Comparison of ENCODE assay signal across 8 mouse cellular contexts in genomic region chr6:91156062-91156461, GRCm38 (mm10). TPM values are rescaled to one million over a fixed set of nuclear protein-coding genes. Genes with fewer than 3 reads are reported as not detected.
DNase-seq lines count a peak whose midpoint lies in the region; ATAC-seq and TF ChIP-seq lines count a peak whose summit lies in the region.

No protein-coding gene starts in this region.

- no peaks in the 10 kb centered on the region for H3K9me3 ChIP-seq in lung, embryonic 16.5 days (ENCODE audit: control insufficient read depth, low read length)
- H3K9me3 ChIP-seq in limb, embryonic 14.5 days (ENCODE audit: control insufficient read depth, low read length), result no peaks in the 10 kb centered on the region

- H3K27me3 ChIP-seq in lung, embryonic 16.5 days (ENCODE audit: control insufficient read depth, insufficient read depth, low read depth, low read length), result no peaks in the 10 kb centered on the region
- H3K27me3 ChIP-seq in limb, embryonic 14.5 days (ENCODE audit: control insufficient read depth, insufficient read depth, low read length), result no peaks in the 10 kb centered on the region
- H3K27me3 ChIP-seq in small intestine, adult 2 months (ENCODE audit: control insufficient read depth, insufficient read depth, low read length), result no peaks in the 10 kb centered on the region

- H3K27ac ChIP-seq in lung, embryonic 16.5 days (ENCODE audit: low read length), result no peak overlapping the region
- peak overlapping the region; percentile 82; the same call in 1 of the 2 replicates for H3K27ac ChIP-seq in limb, embryonic 14.5 days (replicated peaks; ENCODE audit: low read depth, low read length)
- H3K27ac ChIP-seq in small intestine, adult 2 months (ENCODE audit: insufficient read depth, low read depth, low read length), result peak overlapping the region; percentile 91

- peak overlapping the region; percentile 60 for H3K4me3 ChIP-seq in lung, embryonic 16.5 days (ENCODE audit: low read length)
- H3K4me3 ChIP-seq in limb, embryonic 14.5 days (replicated peaks; ENCODE audit: low read length), result peak overlapping the region; percentile 64
- no peak overlapping the region for H3K4me3 ChIP-seq in small intestine, adult 2 months (ENCODE audit: low read depth, low read length)

- peaks cover 16% of the 10 kb centered on the region; the same call in 1 of the 2 replicates for H3K4me1 ChIP-seq in lung, embryonic 16.5 days (replicated peaks; ENCODE audit: control insufficient read depth, insufficient read depth, low read length)
- peaks cover 42% of the 10 kb centered on the region for H3K4me1 ChIP-seq in limb, embryonic 14.5 days (ENCODE audit: control insufficient read depth, insufficient read depth, low read length)
- peaks cover 36% of the 10 kb centered on the region for H3K4me1 ChIP-seq in small intestine, adult 2 months (ENCODE audit: control insufficient read depth, insufficient read depth, insufficient read length, low read length)

- no peak overlapping the region for H3K9ac ChIP-seq in lung, embryonic 16.5 days (ENCODE audit: low read length)
- H3K9ac ChIP-seq in limb, embryonic 14.5 days (ENCODE audit: low read depth, low read length, severe bottlenecking), result no peak overlapping the region

- ATAC-seq in lung, embryonic 16.5 days (ENCODE audit: low read depth), result no peak
- 0 out of 2 replicates have a peak, but pooled peaks have one; percentile 0 for ATAC-seq in limb, embryonic 14.5 days (ENCODE audit: low FRiP score, low read depth)

- no peaks in the 10 kb centered on the region for H3K36me3 ChIP-seq in lung, embryonic 16.5 days (ENCODE audit: control insufficient read depth, insufficient read depth, low read length)
- H3K36me3 ChIP-seq in limb, embryonic 14.5 days (ENCODE audit: control insufficient read depth, insufficient read depth, low read length), result 0 out of 2 replicates have a peak, but pooled peaks cover 3% of the 10 kb centered on the region
- peaks cover 6% of the 10 kb centered on the region; the same call in 1 of the 2 replicates for H3K36me3 ChIP-seq in small intestine, adult 2 months (ENCODE audit: control insufficient read depth, insufficient read depth, low read length)

- peak overlapping the region; percentile 75 for H3K4me2 ChIP-seq in lung, embryonic 16.5 days (ENCODE audit: low read depth, low read length)
- H3K4me2 ChIP-seq in limb, embryonic 14.5 days (replicated peaks; ENCODE audit: low read depth, low read length, severe bottlenecking), result peak overlapping the region; percentile 72

- 14% methylated on average over 4 of the region's 4 CpGs for WGBS in lung, embryonic 16.5 days
- 26% methylated on average over 4 of the region's 4 CpGs for WGBS in limb, embryonic 14.5 days
- 12% methylated on average over 4 of the region's 4 CpGs for WGBS in small intestine, adult 2 months

- TF ChIP-seq POLR2A in limb, embryonic 14.5 days (IDR thresholded peaks at IDR 0.05; ENCODE audit: borderline replicate concordance, extremely low read depth, insufficient read depth, insufficient read length), result no peak
- no peak for TF ChIP-seq POLR2A in small intestine, adult 2 months (IDR thresholded peaks at IDR 0.05; ENCODE audit: low read depth, low read length)

- no peak for TF ChIP-seq CTCF in small intestine, adult 2 months (IDR thresholded peaks at IDR 0.05; ENCODE audit: extremely low read depth, insufficient read length, insufficient replicate concordance, low read depth, low read length)

- DNase-seq in cerebellum, adult 9-11 months, result peak; percentile 70
- no peak for DNase-seq in cerebellum, postnatal 36 days
- DNase-seq in lung, postnatal 36 days, result no peak
- DNase-seq in limb, embryonic 14.5 days (ENCODE audit: low spot score), result no peak
- no peak for DNase-seq in adrenal gland, adult 2 months
- DNase-seq in thymus, adult 18-20 months, result no peak

RNA-seq across cellular contexts. Expression of gene Hdac11, which starts 0.4 kb away (rescaled TPM):
- polyA plus RNA-seq in lung, embryonic 16.5 days (2015; fragmentation: Nextera tagmentation; extraction: Ambion mirVana), result 6.4 and 7.7 TPM in 2 replicates
- polyA plus RNA-seq in limb, embryonic 14.5 days (2012; rRNA removed), result 43.9 and 46.0 TPM in 2 replicates
- polyA plus RNA-seq in limb, embryonic 14.5 days (2014; fragmentation: Nextera tagmentation; extraction: Ambion mirVana), result 18.1 and 18.5 TPM in 2 replicates
- polyA plus RNA-seq in small intestine, adult 2 months (2012; rRNA removed), result 13.4 and 24.0 TPM in 2 replicates
- total RNA-seq in adrenal gland, adult 2 months (2021), result 10 to 100 TPM in 1 of 2 experiments, 1 to 10 TPM in 1; 6.9 to 14.6 TPM
- 8.1 and 11.8 TPM in 2 replicates for polyA plus RNA-seq in adrenal gland, adult 2 months (2012; rRNA removed)

RNA-seq across cellular contexts. Expression of gene Nup210, which starts 39.4 kb away (rescaled TPM):
- 27.8 and 29.0 TPM in 2 replicates for polyA plus RNA-seq in lung, embryonic 16.5 days (2015; fragmentation: Nextera tagmentation; extraction: Ambion mirVana)
- polyA plus RNA-seq in limb, embryonic 14.5 days (2012; rRNA removed), result 18.9 and 23.7 TPM in 2 replicates
- polyA plus RNA-seq in limb, embryonic 14.5 days (2014; fragmentation: Nextera tagmentation; extraction: Ambion mirVana), result 12.4 and 12.6 TPM in 2 replicates
- 25.9 and 28.9 TPM in 2 replicates for polyA plus RNA-seq in small intestine, adult 2 months (2012; rRNA removed)
- total RNA-seq in adrenal gland, adult 2 months (2021), result 1 to 10 TPM; 4.1 to 4.5 TPM
- 6.3 and 6.7 TPM in 2 replicates for polyA plus RNA-seq in adrenal gland, adult 2 months (2012; rRNA removed)

RNA-seq across cellular contexts. Expression of gene Fbln2, which starts 56.2 kb away (rescaled TPM):
- 68.5 and 78.8 TPM in 2 replicates for polyA plus RNA-seq in lung, embryonic 16.5 days (2015; fragmentation: Nextera tagmentation; extraction: Ambion mirVana)
- polyA plus RNA-seq in limb, embryonic 14.5 days (2012; rRNA removed), result 294 and 404 TPM in 2 replicates
- 219 and 254 TPM in 2 replicates for polyA plus RNA-seq in limb, embryonic 14.5 days (2014; fragmentation: Nextera tagmentation; extraction: Ambion mirVana)
- polyA plus RNA-seq in small intestine, adult 2 months (2012; rRNA removed), result 19.6 and 24.9 TPM in 2 replicates
- 10 to 100 TPM in 1 of 2 experiments, 1 to 10 TPM in 1; 9.7 to 17.9 TPM for total RNA-seq in adrenal gland, adult 2 months (2021)
- polyA plus RNA-seq in adrenal gland, adult 2 months (2012; rRNA removed), result 22.7 and 26.6 TPM in 2 replicates
